Mouse (Mus musculus) right cerebral cortex, postnatal 36 days (tissue): ENCODE data around the gene Kcne1.

Experiments used
- DNase-seq, 2 experiments: peaks; one replicate each; pipeline ENCODE4 v3.0.0; 2022; ENCODE audit warnings: low spot score in 2 of 2, mixed read lengths in 1 of 2

Gene Kcne1

DNA sequence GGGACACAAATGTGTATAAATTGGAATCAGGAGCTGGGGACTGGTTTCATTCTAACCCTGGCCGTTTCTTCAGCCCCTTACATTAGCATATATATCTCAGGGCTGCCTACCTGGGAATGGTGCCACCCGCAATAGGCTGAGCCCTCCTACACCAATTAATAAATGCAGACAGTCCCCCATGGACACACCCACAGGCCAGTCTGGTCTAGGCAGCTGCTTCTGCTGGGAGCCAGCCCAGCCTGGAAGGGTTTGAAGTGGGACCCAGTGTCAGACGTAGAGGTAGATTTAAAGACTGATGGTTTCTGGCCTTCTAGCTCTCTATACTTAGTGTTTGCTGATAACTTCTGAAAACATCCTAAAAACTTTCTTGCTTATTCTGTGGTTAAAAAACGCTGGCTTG lies 50.1 kb downstream of the Kcne1 start:
- DNase-seq, result no peak

DNA sequence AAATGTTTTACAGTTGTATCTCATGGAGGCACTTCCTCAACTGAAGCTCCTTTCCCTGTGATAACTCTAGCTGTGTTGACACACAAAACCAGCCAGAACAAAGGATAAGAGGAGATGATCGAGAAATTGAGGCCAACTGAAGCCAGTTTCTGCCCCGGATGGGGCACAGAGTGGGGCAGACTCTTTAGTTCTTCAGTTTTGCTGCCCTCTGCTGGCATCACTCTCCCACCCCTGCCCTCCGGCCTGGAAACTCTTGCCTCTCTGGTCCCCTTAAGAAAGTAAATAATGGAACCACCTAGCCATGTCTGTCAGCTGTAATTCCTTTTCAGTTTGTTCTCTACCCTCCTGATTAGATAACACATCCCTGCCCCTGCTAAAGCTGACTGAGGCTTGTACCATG lies 51.3 kb downstream of the Kcne1 start:
- no peak for DNase-seq

DNA sequence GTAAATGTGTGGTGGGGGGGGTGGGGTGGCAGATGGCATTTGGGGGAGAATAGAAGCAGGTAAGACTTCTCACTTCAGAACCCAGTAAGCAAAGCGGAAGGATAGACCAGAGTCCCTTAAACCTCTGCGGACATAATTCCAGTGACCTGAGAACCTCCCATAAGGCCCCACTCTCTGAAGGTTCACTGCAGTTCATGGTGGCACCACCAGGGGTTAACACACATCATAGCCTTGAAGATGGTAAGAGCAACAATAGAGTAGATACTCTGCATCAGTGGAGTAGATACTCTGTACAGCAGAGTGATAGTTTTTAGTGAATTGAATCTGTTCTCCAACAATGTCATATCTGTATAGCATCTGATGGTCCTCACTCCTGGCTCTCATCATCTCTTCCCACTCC lies 53.7 kb downstream of the Kcne1 start:
- DNase-seq, result no peak

DNA sequence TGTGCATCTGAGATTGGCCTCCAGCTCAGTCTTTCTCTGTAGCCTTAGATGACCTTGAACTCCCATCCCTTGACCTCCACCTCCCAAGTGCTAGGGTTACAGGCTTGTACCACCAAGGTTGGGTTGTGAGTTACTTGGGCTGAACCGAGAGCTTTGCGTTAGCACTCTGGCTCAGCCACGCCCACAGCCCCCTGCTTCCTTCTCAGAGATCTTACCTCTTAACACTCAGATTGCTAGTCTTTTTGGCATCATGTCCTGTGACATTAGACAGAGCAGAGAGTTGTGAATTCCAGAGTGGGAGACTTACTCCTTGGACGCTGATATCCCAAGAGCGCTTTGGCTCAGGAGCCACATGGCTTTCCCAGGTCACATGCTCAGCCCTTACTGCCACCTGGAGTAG lies 56.8 kb downstream of the Kcne1 start:
- no peak for DNase-seq

DNA sequence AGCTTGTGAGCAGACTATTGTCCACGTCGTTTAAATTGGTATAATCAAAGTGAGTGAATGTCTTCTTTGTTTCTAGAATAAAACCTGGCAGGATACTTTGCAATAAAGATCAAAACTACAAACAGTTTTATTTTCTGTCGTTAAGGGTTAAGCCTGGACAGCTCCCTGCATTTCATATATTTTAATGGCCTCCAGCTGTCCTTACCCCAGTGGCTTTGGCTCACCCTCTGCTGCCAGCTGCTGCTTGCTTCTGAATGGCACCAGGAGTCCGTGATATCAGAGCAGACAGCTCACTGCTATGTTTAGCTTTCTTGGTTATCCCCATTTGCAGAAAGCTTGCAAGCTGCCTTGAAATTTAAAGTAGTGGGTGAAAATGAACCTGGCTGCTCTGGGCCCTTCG lies 57.3 kb downstream of the Kcne1 start:
- DNase-seq, result no peak

DNA sequence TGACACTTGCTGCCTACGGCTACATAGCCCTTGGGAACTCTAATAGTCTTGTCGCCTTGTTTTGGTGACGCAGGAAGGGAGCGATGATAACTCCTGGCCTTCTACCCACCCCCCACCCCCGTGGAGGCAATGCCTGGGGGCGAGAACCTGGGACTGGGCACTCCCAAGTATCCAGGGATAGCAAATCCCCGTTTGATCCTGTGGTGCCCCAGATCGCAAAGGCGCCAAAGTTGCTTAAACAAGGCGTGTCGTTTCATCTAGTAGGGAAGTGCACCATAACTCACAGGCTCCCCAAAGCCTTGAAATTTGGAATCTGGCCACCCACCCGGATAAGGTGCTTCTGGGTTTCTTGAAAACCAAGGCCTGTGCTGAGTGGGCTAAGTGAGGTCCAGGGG lies 57.9 kb downstream of the Kcne1 start:
- no peak for DNase-seq

DNA sequence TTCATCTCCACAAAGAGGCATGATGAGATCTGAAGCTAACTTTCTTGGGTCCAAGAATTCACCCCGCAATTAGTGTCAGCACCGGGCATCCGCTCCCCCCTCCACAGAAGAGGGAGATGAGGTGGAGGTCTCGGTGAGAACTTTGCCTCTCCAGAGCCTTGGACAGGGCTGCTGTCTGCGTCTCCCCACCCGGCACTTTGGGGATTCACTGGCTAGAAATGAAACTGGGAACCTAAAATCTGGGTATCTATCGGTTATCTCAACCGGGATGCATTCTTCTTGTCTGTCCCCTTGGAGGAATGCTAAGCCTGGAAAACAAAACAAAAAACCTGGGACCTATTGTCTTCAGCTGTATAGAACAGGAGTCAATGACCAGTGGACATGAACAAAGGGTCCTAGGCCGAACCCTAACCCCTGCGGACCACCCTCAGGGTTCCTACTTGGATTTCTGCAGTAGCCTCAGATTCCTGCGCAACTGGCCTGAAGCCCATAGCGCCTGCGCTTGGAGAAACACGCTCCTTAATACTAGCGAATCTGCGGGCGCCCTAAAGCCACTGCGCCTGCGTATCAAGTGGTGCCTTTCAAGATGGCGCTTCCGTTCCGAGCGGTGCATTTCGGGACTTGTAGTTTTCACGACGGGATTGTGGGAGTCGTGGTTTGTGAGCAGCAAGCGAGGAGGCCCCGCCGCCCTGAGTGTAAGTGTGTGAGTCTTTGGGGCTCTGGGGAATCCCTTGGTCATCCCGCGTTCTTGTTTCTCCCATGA lies 58.4 kb downstream of the Kcne1 start, which contains the start of gene Smim11:
Smim11 (plus strand) TSS at position 638 of the 763 bp plus-strand sequence.
- DNase-seq, result peak; percentile 95
